ENCODE assay signal across 11 mouse cellular contexts in genomic region chr12:8935349-8935748, GRCm38 (mm10). TPM values are rescaled to one million over a fixed set of nuclear protein-coding genes. Genes with fewer than 3 reads are reported as not detected.
DNase-seq lines count a peak whose midpoint lies in the region; ATAC-seq and TF ChIP-seq lines count a peak whose summit lies in the region.
"Had no signal": no experiment of that assay in that cellular context is flagged by ENCODE, and none has a peak within 500 bp of the region (broad histone marks: within the 10 kb centered on the region; RNA-seq: fewer than 3 reads in every experiment).

No protein-coding gene starts in this region.

- H3K4me1 ChIP-seq in kidney, adult 2 months (ENCODE audit: control insufficient read depth, insufficient read depth, low read length), result peaks cover 5% of the 10 kb centered on the region; the same call in 1 of the 2 replicates
- no peaks in the 10 kb centered on the region for H3K4me1 ChIP-seq in stomach, postnatal 0 days (replicated peaks; ENCODE audit: control insufficient read depth, insufficient read depth)
- no peaks in the 10 kb centered on the region for H3K4me1 ChIP-seq in midbrain, embryonic 10.5 days
- H3K4me1 ChIP-seq: hindbrain, embryonic 12.5 days had no signal

- no peak for TF ChIP-seq EP300 in stomach, postnatal 0 days (optimal IDR thresholded peaks at IDR 0.05)

- peak; percentile 24; the same call in 1 of the 2 replicates for ATAC-seq in stomach, postnatal 0 days (ENCODE audit: low FRiP score, low TSS enrichment)
- ATAC-seq: liver, postnatal 0 days had no signal

- H3K27ac ChIP-seq in kidney, adult 2 months (ENCODE audit: insufficient read depth, low read depth, low read length), result peak overlapping the region; percentile 46
- no peak overlapping the region for H3K27ac ChIP-seq in stomach, postnatal 0 days (replicated peaks)
- no peak overlapping the region for H3K27ac ChIP-seq in midbrain, embryonic 10.5 days (replicated peaks)
- H3K27ac ChIP-seq: hindbrain, embryonic 12.5 days had no signal

- no peak overlapping the region for H3K4me2 ChIP-seq in stomach, postnatal 0 days (replicated peaks; ENCODE audit: low read depth)
- H3K4me2 ChIP-seq: hindbrain, embryonic 12.5 days had no signal

- H3K27me3 ChIP-seq in kidney, adult 2 months (replicated peaks; ENCODE audit: control insufficient read depth, insufficient read depth, low read length), result no peaks in the 10 kb centered on the region
- H3K27me3 ChIP-seq in stomach, postnatal 0 days (ENCODE audit: control insufficient read depth, insufficient read depth, low read length), result no peaks in the 10 kb centered on the region
- no peaks in the 10 kb centered on the region for H3K27me3 ChIP-seq in midbrain, embryonic 10.5 days (ENCODE audit: low read depth, poor library complexity, severe bottlenecking)
- H3K27me3 ChIP-seq: hindbrain, embryonic 12.5 days had no signal

- no peaks in the 10 kb centered on the region for H3K9me3 ChIP-seq in stomach, postnatal 0 days (ENCODE audit: control insufficient read depth, low read length)
- no peaks in the 10 kb centered on the region for H3K9me3 ChIP-seq in midbrain, embryonic 10.5 days (replicated peaks)
- H3K9me3 ChIP-seq: hindbrain, embryonic 12.5 days had no signal

- peaks cover 20% of the 10 kb centered on the region for H3K36me3 ChIP-seq in kidney, adult 2 months (ENCODE audit: control insufficient read depth, insufficient read depth, low read length)
- peaks cover 19% of the 10 kb centered on the region; the same call in 1 of the 2 replicates for H3K36me3 ChIP-seq in stomach, postnatal 0 days (ENCODE audit: control insufficient read depth, insufficient read depth, low read length)
- H3K36me3 ChIP-seq in midbrain, embryonic 10.5 days, result peaks cover 83% of the 10 kb centered on the region

- peak; percentile 24 for DNase-seq in embryo, embryonic 10 days (ENCODE audit: low spot score)
- no peak for DNase-seq in embryo, embryonic 9.5 days (ENCODE audit: extremely low spot score)
- DNase-seq in urinary bladder, postnatal 10 days (ENCODE audit: low spot score), result peak; percentile 22
- DNase-seq in urinary bladder, adult 2 months (ENCODE audit: low spot score), result no peak
- peak; percentile 94 for DNase-seq in kidney, adult 2 months
- DNase-seq in stomach, postnatal 0 days (ENCODE audit: low spot score), result no peak
- DNase-seq in midbrain, embryonic 10.5 days (ENCODE audit: low spot score), result no peak
- no peak for DNase-seq in left cerebral cortex, adult 11 months (ENCODE audit: low spot score)
- DNase-seq: cerebellum, adult 9-10 months; liver, postnatal 0 days had no signal

- no peak overlapping the region for H3K9ac ChIP-seq in stomach, postnatal 0 days (ENCODE audit: low read length)
- H3K9ac ChIP-seq: hindbrain, embryonic 12.5 days; liver, postnatal 0 days had no signal

- no peak overlapping the region for H3K4me3 ChIP-seq in kidney, adult 2 months (ENCODE audit: insufficient read depth, low read depth, low read length)
- H3K4me3 ChIP-seq in stomach, postnatal 0 days (ENCODE audit: low read depth, low read length), result no peak overlapping the region
- H3K4me3 ChIP-seq in midbrain, embryonic 10.5 days, result no peak overlapping the region
- H3K4me3 ChIP-seq: hindbrain, embryonic 12.5 days had no signal

- 18% methylated on average over 5 of the region's 5 CpGs for WGBS in kidney, adult 2 months
- whole genome bisulfite sequencing in stomach, postnatal 0 days, result 50% methylated on average over 5 of the region's 5 CpGs
- WGBS in midbrain, embryonic 10.5 days, result 85% methylated on average over 5 of the region's 5 CpGs

- TF ChIP-seq POLR2A in kidney, adult 2 months (IDR thresholded peaks at IDR 0.05; ENCODE audit: low read depth, low read length), result no peak

- TF ChIP-seq CTCF in kidney, adult 2 months (conservative IDR thresholded peaks at IDR 0.05; ENCODE audit: insufficient read depth, insufficient read length, low read depth, low read length), result no peak
- no peak for TF ChIP-seq CTCF in stomach, postnatal 0 days (IDR thresholded peaks at IDR 0.05; ENCODE audit: low read depth)

RNA-seq across cellular contexts. Expression of gene Matn3, which starts 12.4 kb away (rescaled TPM):
- 0.01 TPM in 1 of 2 replicates, not detected in the other for polyA plus RNA-seq in urinary bladder, adult 2 months (2012; rRNA removed)
- not detected in 2 replicates for polyA plus RNA-seq in kidney, adult 2 months (2012; rRNA removed)
- 0.18 and 0.27 TPM in 2 replicates for polyA plus RNA-seq in stomach, postnatal 0 days (2015; fragmentation: Nextera tagmentation; extraction: Ambion mirVana)
- 2.7 and 4.7 TPM in 2 replicates for polyA plus RNA-seq in midbrain, embryonic 10.5 days (2016; fragmentation: Nextera tagmentation; extraction: Ambion mirVana)
- polyA plus RNA-seq: liver, postnatal 0 days had no signal

RNA-seq across cellular contexts. Expression of gene Laptm4a, which starts 13.9 kb away (rescaled TPM):
- polyA plus RNA-seq in urinary bladder, adult 2 months (2012; rRNA removed), result 786 and 857 TPM in 2 replicates
- 256 and 291 TPM in 2 replicates for polyA plus RNA-seq in kidney, adult 2 months (2012; rRNA removed)
- 299 and 327 TPM in 2 replicates for polyA plus RNA-seq in stomach, postnatal 0 days (2015; fragmentation: Nextera tagmentation; extraction: Ambion mirVana)
- polyA plus RNA-seq in midbrain, embryonic 10.5 days (2016; fragmentation: Nextera tagmentation; extraction: Ambion mirVana), result 144 and 174 TPM in 2 replicates

RNA-seq across cellular contexts. Expression of gene Wdr35, which starts 38.3 kb away (rescaled TPM):
- polyA plus RNA-seq in urinary bladder, adult 2 months (2012; rRNA removed), result 10.5 and 12.2 TPM in 2 replicates
- 5.3 and 6.0 TPM in 2 replicates for polyA plus RNA-seq in kidney, adult 2 months (2012; rRNA removed)
- polyA plus RNA-seq in stomach, postnatal 0 days (2015; fragmentation: Nextera tagmentation; extraction: Ambion mirVana), result 3.9 and 4.8 TPM in 2 replicates
- polyA plus RNA-seq in midbrain, embryonic 10.5 days (2016; fragmentation: Nextera tagmentation; extraction: Ambion mirVana), result 24.7 and 26.8 TPM in 2 replicates

Comparison
In these comparisons a context has a peak if more than half of its experiments do, and no peak if none do; other contexts are left out.
1. DNase-seq: peak in embryo, embryonic 10 days (single experiment), urinary bladder, postnatal 10 days (single experiment) and kidney, adult 2 months (single experiment); none in embryo, embryonic 9.5 days (single experiment), urinary bladder, adult 2 months (single experiment), stomach, postnatal 0 days (single experiment), midbrain, embryonic 10.5 days (single experiment) and left cerebral cortex, adult 11 months (single experiment).